Mouse (Mus musculus): ENCODE data around the gene Cldn14. TPM values are rescaled to one million over a fixed set of nuclear protein-coding genes. Genes with fewer than 3 reads are reported as not detected.

The Cldn14 gene
- polyA plus RNA-seq, 1 experiment from 2014 or later: not detected

GRCm38 (mm10) chr16:93893285-93893684, 115.4 kb downstream of the Cldn14 start:
- H3K9me3 ChIP-seq: no peaks in the 10 kb centered on the region
- H3K9ac ChIP-seq (replicated peaks): no peak overlapping the region
- no peaks in the 10 kb centered on the region for H3K27me3 ChIP-seq
- H3K36me3 ChIP-seq: peaks cover 55% of the 10 kb centered on the region
- no peak for ATAC-seq
- WGBS: 93% methylated on average over 5 of the region's 5 CpGs
- H3K4me3 ChIP-seq (replicated peaks): no peak overlapping the region
- H3K4me2 ChIP-seq (replicated peaks): no peak overlapping the region
- H3K27ac ChIP-seq: no peak overlapping the region
- H3K4me1 ChIP-seq (replicated peaks): no peaks in the 10 kb centered on the region

GRCm38 (mm10) chr16:93890948-93891604, 117.6 kb downstream of the Cldn14 start:
- H3K36me3 ChIP-seq: peaks cover 58% of the 10 kb centered on the region
- no peak overlapping the region for H3K27ac ChIP-seq
- no peak for ATAC-seq

GRCm38 (mm10) chr16:93888481-93888880, 120.2 kb downstream of the Cldn14 start:
- peaks cover 39% of the 10 kb centered on the region for H3K36me3 ChIP-seq

More at GRCm38 (mm10) chr16:93890948-93891604, 117.6 kb downstream of the Cldn14 start:
- Histone ChIP-seq H3K4me1 (replicated peaks) (no peaks in the 10 kb centered on the region; the same call in 1 of the 2 replicates), H3K4me3 (replicated peaks) (no peak overlapping the region), H3K9me3 (no peaks in the 10 kb centered on the region), H3K4me2 (replicated peaks) (no peak overlapping the region), H3K9ac (replicated peaks) (no peak overlapping the region), H3K27me3 (no peaks in the 10 kb centered on the region)
- WGBS: 91% methylated on average over 12 of the region's 12 CpGs

GRCm38 (mm10) chr16:93884722-93885113, 123.9 kb downstream of the Cldn14 start:
- H3K27me3 ChIP-seq: no peaks in the 10 kb centered on the region
- H3K4me3 ChIP-seq (replicated peaks): peak overlapping the region; percentile 82
- H3K4me1 ChIP-seq (replicated peaks): peaks cover 14% of the 10 kb centered on the region
- peak overlapping the region; percentile 94 for H3K4me2 ChIP-seq (replicated peaks)
- H3K9ac ChIP-seq (replicated peaks): peak overlapping the region; percentile 71
- H3K36me3 ChIP-seq: peaks cover 16% of the 10 kb centered on the region
- no peak for ATAC-seq
- 52% methylated on average over 5 of the region's 5 CpGs for WGBS
- H3K9me3 ChIP-seq: no peaks in the 10 kb centered on the region
- no peak overlapping the region for H3K27ac ChIP-seq

More at GRCm38 (mm10) chr16:93888481-93888880, 120.2 kb downstream of the Cldn14 start:
- no peaks in the 10 kb centered on the region for H3K27me3 ChIP-seq
- no peak overlapping the region for H3K27ac ChIP-seq
- H3K4me2 ChIP-seq (replicated peaks): no peak overlapping the region
- peaks cover 9% of the 10 kb centered on the region for H3K4me1 ChIP-seq (replicated peaks)
- no peak overlapping the region for H3K4me3 ChIP-seq (replicated peaks)
- no peak for ATAC-seq
- 91% methylated on average over 6 of the region's 6 CpGs for WGBS
- H3K9ac ChIP-seq (replicated peaks): no peak overlapping the region
- no peaks in the 10 kb centered on the region for H3K9me3 ChIP-seq

- Histone ChIP-seq H3K9me3 (no peaks in the 10 kb centered on the region), H3K4me3 (replicated peaks) (peak overlapping the region; percentile 82), H3K27me3 (no peaks in the 10 kb centered on the region), H3K36me3 (peaks cover 16% of the 10 kb centered on the region), H3K4me1 (replicated peaks) (peaks cover 14% of the 10 kb centered on the region), H3K9ac (replicated peaks) (peak overlapping the region; percentile 71), H3K4me2 (replicated peaks) (peak overlapping the region; percentile 94), H3K27ac (no peak overlapping the region)
- ATAC-seq: peak; percentile 35; the same call in 1 of the 2 replicates
- under 1% methylated on average over 43 of the region's 43 CpGs for WGBS
These were observed 124.4 kb downstream of the Cldn14 start for GRCm38 (mm10) chr16:93884086-93884721.

GRCm38 (mm10) chr16:93883423-93884085, 125.1 kb downstream of the Cldn14 start, which contains the start of gene Chaf1b:
Gene Chaf1b (plus strand): TSS chr16:93883901.
- peaks cover 12% of the 10 kb centered on the region for H3K36me3 ChIP-seq
- 0% methylated on average over 54 of the region's 54 CpGs for WGBS
- H3K9me3 ChIP-seq: no peaks in the 10 kb centered on the region
- peak within 1 kb of the TSS; percentile 21; the same call in 1 of the 2 replicates for H3K27ac ChIP-seq
- peak within 1 kb of the TSS; percentile 82 for H3K4me3 ChIP-seq (replicated peaks)
- peak within 1 kb of the TSS; percentile 94 for H3K4me2 ChIP-seq (replicated peaks)
- H3K4me1 ChIP-seq (replicated peaks): peaks cover 14% of the 10 kb centered on the region
- H3K9ac ChIP-seq (replicated peaks): peak within 1 kb of the TSS; percentile 71
- no peaks in the 10 kb centered on the region for H3K27me3 ChIP-seq
- ATAC-seq: peak; percentile 94

- Histone ChIP-seq H3K9me3 (no peaks in the 10 kb centered on the region), H3K4me3 (replicated peaks) (no peak overlapping the region), H3K4me2 (replicated peaks) (no peak overlapping the region), H3K36me3 (peaks cover 49% of the 10 kb centered on the region), H3K4me1 (replicated peaks) (no peaks in the 10 kb centered on the region), H3K27me3 (no peaks in the 10 kb centered on the region), H3K27ac (no peak overlapping the region), H3K9ac (replicated peaks) (no peak overlapping the region)
- 98% methylated on average over 6 of the region's 6 CpGs for WGBS
- ATAC-seq: no peak
These were observed 130.8 kb downstream of the Cldn14 start for GRCm38 (mm10) chr16:93877612-93878380.

GRCm38 (mm10) chr16:93874841-93875240, 133.8 kb downstream of the Cldn14 start:
- no peak overlapping the region for H3K27ac ChIP-seq
- no peak overlapping the region for H3K4me2 ChIP-seq (replicated peaks)
- ATAC-seq: no peak
- no peaks in the 10 kb centered on the region for H3K9me3 ChIP-seq
- no peaks in the 10 kb centered on the region for H3K27me3 ChIP-seq
- H3K4me1 ChIP-seq (replicated peaks): no peaks in the 10 kb centered on the region
- H3K36me3 ChIP-seq: peaks cover 75% of the 10 kb centered on the region
- 94% methylated on average over 13 of the region's 13 CpGs for WGBS
- no peak overlapping the region for H3K4me3 ChIP-seq (replicated peaks)
- no peak overlapping the region for H3K9ac ChIP-seq (replicated peaks)

Other genes with a start within 250 kb of the Cldn14 start
- 32.7 and 39.2 TPM in 2 replicates for gene Morc3, start 176.7 kb downstream of the Cldn14 start, polyA plus RNA-seq (2015; fragmentation: Nextera tagmentation; extraction: Ambion mirVana)
- gene Chaf1b, start 124.9 kb downstream of the Cldn14 start, polyA plus RNA-seq (2015; fragmentation: Nextera tagmentation; extraction: Ambion mirVana): 32.3 and 34.3 TPM in 2 replicates
- 0.24 and 0.44 TPM in 2 replicates for gene Sim2, start 76.1 kb upstream of the Cldn14 start, polyA plus RNA-seq (2015; fragmentation: Nextera tagmentation; extraction: Ambion mirVana)

All from midbrain, embryonic 13.5 days (tissue).